Mouse (Mus musculus) left cerebral cortex, postnatal 25 days (tissue): ENCODE measurements around the gene Gapt. TPM values are rescaled to one million over a fixed set of nuclear protein-coding genes. Genes with fewer than 3 reads are reported as not detected.
A peak's percentile ranks its signal among the peaks of the same experiment; 100 is the strongest.

Source experiments
- DNase-seq, 2 experiments: peaks; one replicate each; pipeline ENCODE4 v3.0.0; 2022; ENCODE audit warnings: low spot score in 2 of 2, mixed read lengths in 1 of 2
- intact Hi-C: fragments of 180-260 bp; cut with DNase I; formaldehyde crosslinking; loops from one replicate; pipeline ENCODE4 v1.15.1; 2025
- total RNA-seq, 2 experiments: library from RNA; stranded (reverse); gene quantifications; 2 replicates each; pipeline ENCODE4 v1.2.3; 2021

The Gapt gene
- total RNA-seq, 2 experiments from 2014 or later: not detected

- intact Hi-C loops: loop anchor here (5.0 kb wide), 1 partner anchor 84 kb away; the partner anchor contains the start of gene Rab3c
Observed at GRCm38 (mm10) chr13:110366477-110366876, 9.5 kb upstream of the Gapt start.

GRCm38 (mm10) chr13:110363722-110364121 is 6.7 kb upstream of the Gapt start:
- intact Hi-C loops: no loop called here
- no peak for DNase-seq

More at GRCm38 (mm10) chr13:110366477-110366876, 9.5 kb upstream of the Gapt start:
- DNase-seq: no peak

- no peak for DNase-seq
- intact Hi-C loops: no loop called here
Observed at GRCm38 (mm10) chr13:110351051-110351450, 5.9 kb downstream of the Gapt start.

GRCm38 (mm10) chr13:110346707-110347106 is 10.3 kb downstream of the Gapt start:
- intact Hi-C loops: no loop called here
- no peak for DNase-seq

GRCm38 (mm10) chr13:110342602-110343001 is 14.4 kb downstream of the Gapt start:
- intact Hi-C loops: no loop called here
- DNase-seq: no peak

GRCm38 (mm10) chr13:110332958-110333597 is 23.9 kb downstream of the Gapt start:
- intact Hi-C loops: no loop called here

GRCm38 (mm10) chr13:110318746-110319145 is 38.3 kb downstream of the Gapt start:
- intact Hi-C loops: loop anchor here (2.0 kb wide), 1 partner anchor 256 kb away; no protein-coding TSS in a partner anchor
- peak; percentile 9 to 49 for DNase-seq

More at GRCm38 (mm10) chr13:110332958-110333597, 23.9 kb downstream of the Gapt start:
- DNase-seq: no peak

GRCm38 (mm10) chr13:110307188-110307587 is 49.8 kb downstream of the Gapt start:
- intact Hi-C loops: no loop called here
- DNase-seq: no peak

Other genes starting within 250 kb of the Gapt start
- gene Rab3c, start 76.2 kb downstream of the Gapt start, total RNA-seq: 100 to 1,000 TPM; 190 to 198 TPM
- gene Plk2, start 37.8 kb upstream of the Gapt start, total RNA-seq: 100 to 1,000 TPM; 235 to 274 TPM